Mouse (Mus musculus) heart, embryonic 16.5 days (tissue): ENCODE results near the gene Snx30. TPM values are rescaled to one million over a fixed set of nuclear protein-coding genes. Genes with fewer than 3 reads are reported as not detected.
A peak's percentile ranks its signal among the peaks of the same experiment; 100 is the strongest.

Experiments
- ATAC-seq: fragments of 200-750 bp; cut with Nextera tagmentation; replicated peaks from 2 replicates; pipeline ENCODE4 v1.8.0; 2017; ENCODE audit warnings: moderate number of reproducible peaks; ENCODE audit not compliant: insufficient read depth, low FRiP score; ENCODE audit errors: extremely low read depth
- H3K27ac ChIP-seq: fragments of 300-500 bp; sonication (generic); 2 replicates; pipeline ENCODE4 v1.5.1; 2014; ENCODE audit warnings: mild to moderate bottlenecking, low read length, control low read depth, moderate library complexity
- H3K27me3 ChIP-seq: fragments of 300-500 bp; sonication (generic); 2 replicates; pipeline ENCODE4 v1.6.1; 2014; ENCODE audit warnings: low read length, mixed read lengths; ENCODE audit not compliant: control insufficient read depth, insufficient read depth
- H3K36me3 ChIP-seq: fragments of 300-500 bp; sonication (generic); 2 replicates; pipeline ENCODE4 v1.6.1; 2014; ENCODE audit not compliant: control insufficient read depth, insufficient read depth
- H3K4me1 ChIP-seq: fragments of 300-500 bp; sonication (generic); 2 replicates; pipeline ENCODE4 v1.6.1; 2014; ENCODE audit warnings: low read length, mixed read lengths; ENCODE audit not compliant: control insufficient read depth, insufficient read depth
- H3K4me2 ChIP-seq: fragments of 300-500 bp; sonication (generic); 2 replicates; pipeline ENCODE4 v1.6.1; 2014; ENCODE audit warnings: low read depth, mild to moderate bottlenecking, control low read depth, low read length
- H3K4me3 ChIP-seq: fragments of 300-500 bp; sonication (generic); 2 replicates; pipeline ENCODE4 v1.5.1; 2014; ENCODE audit warnings: mild to moderate bottlenecking, control low read depth, low read length
- H3K9ac ChIP-seq: fragments of 300-500 bp; sonication (generic); 2 replicates; pipeline ENCODE4 v1.6.1; 2014; ENCODE audit warnings: low read length, control low read depth
- H3K9me3 ChIP-seq: fragments of 300-500 bp; sonication (generic); replicated peaks from 2 replicates; pipeline ENCODE4 v1.6.1; 2016; ENCODE audit warnings: low read length; ENCODE audit not compliant: control insufficient read depth
- WGBS: fragments of 180-500 bp; shearing (Covaris S2); extraction: QIAGEN DNeasy Blood & Tissue Kit; methylation state at CpG from one replicate; pipeline ENCODE4 v1.1.7; 2014; 5-methylcytosine and 5-hydroxymethylcytosine counted together
- polyA plus RNA-seq: library from polyadenylated mRNA; unstranded; fragments of >200 nt; fragmentation: Nextera tagmentation; extraction: Ambion mirVana; gene quantifications from 2 replicates; pipeline ENCODE4 v1.2.1, GENCODE M21; 2015

Snx30 gene
- polyA plus RNA-seq, 1 experiment from 2014 or later, result 8.0 TPM

- Histone ChIP-seq H3K36me3 (no peaks in the 10 kb centered on the region), H3K27me3 (no peaks in the 10 kb centered on the region), H3K4me1 (peaks cover 55% of the 10 kb centered on the region), H3K9me3 (no peaks in the 10 kb centered on the region), H3K4me3 (no peak overlapping the region), H3K9ac (no peak overlapping the region), H3K27ac (peak overlapping the region; percentile 37; the same call in 1 of the 2 replicates), H3K4me2 (no peak overlapping the region)
- WGBS, result 72% methylated on average over 5 of the region's 5 CpGs
- no peak for ATAC-seq
Measured at GRCm38 (mm10) chr4:59816016-59816415, 10.4 kb downstream of the Snx30 start.

DNA sequence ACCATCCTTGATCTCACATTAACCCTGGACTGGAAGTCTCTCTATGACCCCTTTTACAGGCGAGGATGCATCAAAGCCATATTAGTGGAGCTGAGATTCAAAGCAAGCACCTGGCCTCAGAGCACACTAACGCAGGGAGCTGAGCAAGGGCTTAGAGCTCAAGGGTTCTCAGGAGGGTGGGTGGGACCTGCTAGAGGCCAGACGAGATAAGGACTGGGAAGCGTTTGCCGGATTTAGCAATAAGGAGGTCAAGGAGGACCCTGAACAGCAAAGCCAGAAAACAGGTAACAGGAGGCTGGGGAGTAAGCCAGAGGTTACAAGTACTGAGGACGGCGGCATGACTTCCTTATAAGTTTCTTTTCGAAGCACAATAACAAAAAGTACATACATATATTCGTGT, 10.8 kb downstream of the Snx30 start:
- Histone ChIP-seq H3K4me3 (no peak overlapping the region), H3K9me3 (no peaks in the 10 kb centered on the region), H3K27me3 (no peaks in the 10 kb centered on the region), H3K27ac (no peak overlapping the region), H3K36me3 (no peaks in the 10 kb centered on the region), H3K4me2 (no peak overlapping the region), H3K4me1 (peaks cover 55% of the 10 kb centered on the region), H3K9ac (no peak overlapping the region)
- WGBS, result 45% methylated on average over 9 of the region's 9 CpGs
- no peak for ATAC-seq

DNA sequence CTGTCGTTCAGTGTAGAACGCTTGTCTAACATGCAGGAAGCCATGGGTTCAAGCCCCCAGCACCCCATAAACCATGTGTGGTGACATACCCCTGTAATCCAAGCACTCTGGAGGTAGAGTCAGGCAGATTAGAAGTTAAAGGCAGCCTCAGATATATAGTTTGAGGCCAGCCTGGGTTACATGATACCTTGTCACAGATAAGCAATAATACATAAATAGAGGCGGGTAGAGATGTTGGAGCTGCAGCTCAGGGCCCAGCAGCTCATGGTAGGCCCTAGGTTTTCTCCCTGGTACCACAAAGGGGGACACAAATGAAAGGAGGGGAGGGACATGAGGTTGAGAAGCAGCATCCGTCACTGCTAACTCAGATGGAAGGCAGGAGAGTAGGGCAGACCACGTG, 12.2 kb downstream of the Snx30 start:
- Histone ChIP-seq H3K4me3 (no peak overlapping the region), H3K36me3 (no peaks in the 10 kb centered on the region), H3K4me1 (peaks cover 57% of the 10 kb centered on the region), H3K27ac (no peak overlapping the region), H3K9me3 (no peaks in the 10 kb centered on the region), H3K9ac (no peak overlapping the region), H3K27me3 (no peaks in the 10 kb centered on the region), H3K4me2 (no peak overlapping the region)
- 65% methylated on average over 5 of the region's 5 CpGs for WGBS
- ATAC-seq, result no peak

DNA sequence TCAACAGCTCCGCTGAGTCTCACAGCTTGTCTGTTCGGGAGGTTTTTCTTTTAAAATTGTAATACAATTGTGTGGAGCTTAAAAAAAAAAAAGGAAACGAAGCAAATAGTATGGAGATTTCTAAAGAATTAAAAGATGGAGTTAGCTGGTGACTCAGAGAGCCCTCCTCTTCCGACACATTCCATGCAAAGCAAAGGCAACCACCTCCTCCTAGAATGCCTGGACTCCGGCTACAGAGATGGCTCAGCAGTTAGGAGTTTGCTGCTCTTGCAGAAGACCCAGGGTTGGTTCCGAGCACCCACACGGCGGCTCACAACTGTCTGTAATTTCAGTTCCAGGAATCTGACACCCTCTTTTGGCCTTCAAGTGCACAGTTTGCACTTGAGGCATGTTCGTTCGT, 12.9 kb downstream of the Snx30 start:
- no peaks in the 10 kb centered on the region for H3K9me3 ChIP-seq
- no peaks in the 10 kb centered on the region for H3K36me3 ChIP-seq
- no peaks in the 10 kb centered on the region for H3K27me3 ChIP-seq
- peak overlapping the region; percentile 77 for H3K27ac ChIP-seq
- H3K4me1 ChIP-seq, result peaks cover 62% of the 10 kb centered on the region
- no peak for ATAC-seq
- H3K4me3 ChIP-seq, result no peak overlapping the region
- no peak overlapping the region; the same call in 1 of the 2 replicates for H3K9ac ChIP-seq
- no peak overlapping the region for H3K4me2 ChIP-seq
- WGBS, result 76% methylated on average over 10 of the region's 10 CpGs

DNA sequence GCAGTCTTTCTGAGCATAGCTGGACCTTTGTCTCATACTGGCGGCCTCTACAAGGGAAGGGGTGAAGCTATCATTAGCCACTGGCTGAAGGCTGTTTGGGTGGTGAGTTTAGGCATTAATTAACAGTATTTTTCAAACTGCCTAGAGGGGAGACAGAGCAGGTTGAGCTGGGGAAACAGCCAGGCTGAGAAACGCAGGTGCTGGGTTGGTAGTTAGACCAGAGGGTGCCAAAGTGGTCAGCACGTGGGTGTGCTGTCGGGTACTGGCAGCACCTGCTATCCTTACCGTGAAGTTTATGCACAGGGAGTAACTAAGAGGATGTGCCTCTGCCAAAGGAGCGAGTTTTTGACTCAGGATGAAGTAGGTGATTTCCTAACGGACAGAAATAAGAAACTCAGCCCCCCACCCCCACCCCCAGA, 13.4 kb downstream of the Snx30 start:
- peak overlapping the region; percentile 33 for H3K4me2 ChIP-seq
- H3K4me1 ChIP-seq, result peaks cover 61% of the 10 kb centered on the region
- peak overlapping the region; percentile 28; the same call in 1 of the 2 replicates for H3K9ac ChIP-seq
- H3K27ac ChIP-seq, result peak overlapping the region; percentile 77
- no peaks in the 10 kb centered on the region for H3K9me3 ChIP-seq
- no peaks in the 10 kb centered on the region for H3K36me3 ChIP-seq
- H3K27me3 ChIP-seq, result no peaks in the 10 kb centered on the region
- WGBS, result 51% methylated on average over 7 of the region's 7 CpGs
- no peak overlapping the region for H3K4me3 ChIP-seq
- ATAC-seq, result peak; percentile 29; the same call in 1 of the 2 replicates

GRCm38 (mm10) chr4:59819477-59820022, 13.9 kb downstream of the Snx30 start:
- H3K4me2 ChIP-seq, result peak overlapping the region; percentile 33

DNA sequence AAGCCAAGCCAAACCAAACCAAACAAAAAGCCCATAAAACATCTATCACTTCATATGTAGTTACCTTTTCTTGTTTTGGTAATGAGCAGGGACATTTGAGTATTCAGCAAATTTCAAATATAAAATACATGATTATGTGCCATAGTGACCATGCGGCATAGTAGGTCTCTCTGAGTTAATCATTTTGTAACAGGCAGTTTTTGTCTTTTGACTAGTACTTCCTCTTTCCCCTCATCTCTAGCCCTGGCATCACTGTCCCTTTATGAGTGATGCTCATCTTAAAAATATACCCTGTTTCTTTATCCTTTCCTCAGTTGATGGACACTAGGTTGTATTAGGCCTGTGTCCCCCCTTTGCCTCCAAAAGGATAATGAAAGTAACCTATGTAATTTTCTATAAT, 15.9 kb downstream of the Snx30 start:
- Histone ChIP-seq H3K36me3 (peaks cover 2% of the 10 kb centered on the region; the same call in 1 of the 2 replicates), H3K27ac (no peak overlapping the region), H3K4me2 (no peak overlapping the region), H3K9ac (no peak overlapping the region), H3K4me1 (peaks cover 37% of the 10 kb centered on the region), H3K9me3 (no peaks in the 10 kb centered on the region), H3K4me3 (no peak overlapping the region), H3K27me3 (no peaks in the 10 kb centered on the region)
- 100% methylated on average over 1 of the region's 1 CpGs for WGBS
- ATAC-seq, result no peak

More at GRCm38 (mm10) chr4:59819477-59820022, 13.9 kb downstream of the Snx30 start:
- ATAC-seq, result peak; percentile 49; the same call in 1 of the 2 replicates
- H3K9me3 ChIP-seq, result no peaks in the 10 kb centered on the region
- WGBS, result 34% methylated on average over 12 of the region's 12 CpGs
- H3K27ac ChIP-seq, result peak overlapping the region; percentile 77
- H3K4me1 ChIP-seq, result peaks cover 57% of the 10 kb centered on the region
- H3K36me3 ChIP-seq, result no peaks in the 10 kb centered on the region
- H3K9ac ChIP-seq, result no peak overlapping the region; the same call in 1 of the 2 replicates
- no peak overlapping the region for H3K4me3 ChIP-seq
- H3K27me3 ChIP-seq, result no peaks in the 10 kb centered on the region

GRCm38 (mm10) chr4:59822119-59822518, 16.5 kb downstream of the Snx30 start:
- no peak for ATAC-seq
- no peaks in the 10 kb centered on the region for H3K9me3 ChIP-seq
- no peak overlapping the region for H3K4me3 ChIP-seq

GRCm38 (mm10) chr4:59823470-59823869, 17.8 kb downstream of the Snx30 start:
- Histone ChIP-seq H3K9me3 (no peaks in the 10 kb centered on the region), H3K9ac (no peak overlapping the region), H3K27me3 (no peaks in the 10 kb centered on the region), H3K36me3 (peaks cover 3% of the 10 kb centered on the region; the same call in 1 of the 2 replicates), H3K4me3 (no peak overlapping the region), H3K4me1 (peaks cover 26% of the 10 kb centered on the region), H3K27ac (no peak overlapping the region), H3K4me2 (no peak overlapping the region)
- ATAC-seq, result no peak
- 46% methylated on average over 7 of the region's 7 CpGs for WGBS

More at GRCm38 (mm10) chr4:59822119-59822518, 16.5 kb downstream of the Snx30 start:
- WGBS, result 58% methylated on average over 4 of the region's 4 CpGs
- Histone ChIP-seq H3K9ac (no peak overlapping the region), H3K36me3 (peaks cover 3% of the 10 kb centered on the region; the same call in 1 of the 2 replicates), H3K27me3 (no peaks in the 10 kb centered on the region), H3K4me1 (peaks cover 32% of the 10 kb centered on the region), H3K27ac (no peak overlapping the region), H3K4me2 (no peak overlapping the region)
